Mouse (Mus musculus) cerebellum, adult 2 months (tissue): ENCODE measurements around the gene Pcgf3.

Experiments
- CTCF ChIP-seq: fragments of 200-500 bp; IDR thresholded peaks from 2 replicates; pipeline ENCODE4 v1.5.1; 2011; ENCODE audit warnings: low read depth, mild to moderate bottlenecking, control low read depth, low read length, moderate library complexity, borderline replicate concordance; ENCODE audit not compliant: insufficient read depth
- POLR2A ChIP-seq: fragments of 200-500 bp; IDR thresholded peaks from 2 replicates; pipeline ENCODE4 v1.6.1; 2011; ENCODE audit warnings: low read length, control low read depth, borderline replicate concordance; ENCODE audit not compliant: insufficient read depth

DNA sequence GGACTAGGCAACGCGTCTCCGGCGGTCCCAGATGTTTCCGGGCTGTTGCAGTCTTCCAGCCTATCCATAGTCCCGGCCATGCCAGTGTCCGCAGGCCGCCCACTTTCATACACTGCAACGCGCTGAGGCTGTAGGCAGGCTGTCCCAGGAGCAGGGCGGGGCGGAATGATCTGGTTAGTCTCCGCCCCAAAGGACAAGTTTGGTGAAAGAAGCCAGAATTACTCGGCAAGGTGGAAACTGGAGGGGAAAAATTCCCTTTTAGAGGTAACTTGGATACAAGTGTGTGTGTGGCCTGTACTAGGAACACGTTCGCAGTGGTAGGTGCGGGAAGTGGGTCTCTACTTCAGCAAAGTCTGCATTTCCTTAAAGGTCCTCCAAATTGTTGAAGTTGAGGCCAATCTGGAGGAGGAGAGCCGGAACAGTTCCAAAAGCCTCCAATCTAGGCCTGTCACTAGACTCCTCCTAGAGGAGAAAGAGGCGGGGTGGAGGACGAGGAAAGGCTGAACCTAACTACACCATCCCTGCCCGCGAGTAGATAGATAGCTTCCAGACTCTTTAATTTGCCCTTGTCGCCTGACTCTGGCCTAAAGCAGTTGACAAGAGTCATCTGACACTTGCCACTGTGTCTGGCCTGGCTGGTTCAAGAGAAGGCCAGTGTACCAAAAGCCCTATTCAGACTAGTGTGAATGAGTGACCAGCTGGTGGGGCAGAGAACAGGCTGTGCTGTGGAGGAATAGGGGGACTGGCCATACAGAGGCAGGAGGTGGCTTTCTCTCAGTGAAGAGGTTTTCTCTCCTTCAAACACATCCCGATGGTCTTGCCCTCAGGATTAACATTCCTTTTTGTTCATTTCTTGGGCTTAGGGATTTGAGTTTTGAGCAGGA, 12.0 kb upstream of the Pcgf3 start, which contains the start of gene Mfsd7a:
- TF ChIP-seq CTCF, result no peak
- TF ChIP-seq POLR2A, result no peak
